Mouse (Mus musculus): ENCODE results near the gene Mlycd. TPM values are rescaled to one million over a fixed set of nuclear protein-coding genes. Genes with fewer than 3 reads are reported as not detected.
A peak's percentile ranks its signal among the peaks of the same experiment; 100 is the strongest.

The Mlycd gene
- polyA plus RNA-seq, 1 experiment from 2014 or later: 11.5 TPM

DNA sequence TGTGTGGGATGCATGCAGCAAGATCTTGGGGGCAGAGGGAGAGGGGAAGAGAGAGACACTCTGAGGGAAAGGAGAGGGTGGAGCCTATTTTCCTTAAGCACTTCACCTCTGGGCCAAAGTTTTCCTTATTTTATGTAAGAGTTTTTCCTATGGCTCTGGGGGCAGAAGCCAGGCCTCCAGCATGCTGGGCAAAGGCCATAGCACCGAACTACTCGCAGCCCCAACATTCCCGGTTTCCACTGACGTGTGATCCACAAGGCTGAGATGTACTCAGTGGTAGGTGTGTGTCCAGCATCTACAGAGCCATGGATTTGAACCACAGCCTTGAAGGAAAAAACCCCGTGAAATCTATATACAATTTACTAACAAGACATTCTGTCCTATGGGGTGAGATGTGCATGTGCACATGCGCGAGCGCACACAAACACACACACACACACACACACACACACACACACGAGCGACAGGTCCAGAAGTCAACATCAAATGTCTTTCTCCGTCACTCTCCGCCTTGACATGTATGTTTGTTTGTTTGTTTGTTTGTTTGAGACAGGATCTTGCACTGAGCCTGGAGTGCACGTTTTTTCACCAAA is 39.0 kb downstream of the Mlycd start, which contains the start of gene Osgin1:
Gene Osgin1 (plus strand): TSS at position 543 of the 593 bp plus-strand sequence.
- no peak for ATAC-seq (ENCODE audit: insufficient read depth, low FRiP score, low TSS enrichment)
- WGBS: 92% methylated on average over 13 of the region's 13 CpGs

DNA sequence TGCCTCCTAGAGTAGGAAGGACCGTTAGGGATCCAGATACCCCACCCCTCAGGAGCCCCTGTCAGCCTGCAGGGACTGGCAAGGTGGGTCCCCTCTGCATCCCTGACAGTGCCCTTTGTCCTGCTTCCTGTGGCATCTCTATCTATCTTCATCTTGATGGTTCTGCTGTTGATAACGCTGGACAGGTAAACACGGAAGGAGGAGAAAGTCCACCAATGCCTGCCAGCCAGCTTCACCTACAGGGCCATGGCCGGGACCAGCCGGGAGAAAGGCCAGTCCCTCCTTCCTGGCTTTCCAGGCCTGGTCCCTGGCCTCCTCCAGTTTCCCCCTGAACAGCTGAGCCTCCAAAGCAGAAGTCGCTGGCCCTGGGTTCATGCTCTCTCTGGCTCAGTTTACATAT is 39.9 kb downstream of the Mlycd start:
- no peak overlapping the region for H3K9ac ChIP-seq (ENCODE audit: low read length)
- no peaks in the 10 kb centered on the region for H3K27me3 ChIP-seq (ENCODE audit: control insufficient read depth, insufficient read depth, low read length)
- no peak overlapping the region for H3K4me2 ChIP-seq (ENCODE audit: low read depth)
- ATAC-seq (ENCODE audit: insufficient read depth, low FRiP score, low TSS enrichment): no peak
- H3K36me3 ChIP-seq (ENCODE audit: control insufficient read depth, insufficient read depth, low read length): no peaks in the 10 kb centered on the region
- H3K27ac ChIP-seq (ENCODE audit: low read depth, low read length): no peak overlapping the region
- WGBS: 86% methylated on average over 6 of the region's 6 CpGs
- H3K4me1 ChIP-seq (ENCODE audit: control insufficient read depth, insufficient read depth, low read length): no peaks in the 10 kb centered on the region
- DNase-seq (ENCODE audit: low spot score): no peak
- no peak overlapping the region for H3K4me3 ChIP-seq (ENCODE audit: low read depth, low read length)
- H3K9me3 ChIP-seq (ENCODE audit: control insufficient read depth, low read length): no peaks in the 10 kb centered on the region

More for the DNA sequence above, 39.0 kb downstream of the Mlycd start, which contains the start of gene Osgin1:
- Histone ChIP-seq H3K9me3 (ENCODE audit: control insufficient read depth, low read length) (no peaks in the 10 kb centered on the region), H3K36me3 (ENCODE audit: control insufficient read depth, insufficient read depth, low read length) (no peaks in the 10 kb centered on the region), H3K4me2 (ENCODE audit: low read depth) (no peak within 1 kb of the TSS), H3K9ac (ENCODE audit: low read length) (no peak within 1 kb of the TSS), H3K4me3 (ENCODE audit: low read depth, low read length) (no peak within 1 kb of the TSS), H3K27ac (ENCODE audit: low read depth, low read length) (no peak within 1 kb of the TSS), H3K27me3 (ENCODE audit: control insufficient read depth, insufficient read depth, low read length) (no peaks in the 10 kb centered on the region), H3K4me1 (ENCODE audit: control insufficient read depth, insufficient read depth, low read length) (no peaks in the 10 kb centered on the region)
- DNase-seq (ENCODE audit: low spot score): no peak

DNA sequence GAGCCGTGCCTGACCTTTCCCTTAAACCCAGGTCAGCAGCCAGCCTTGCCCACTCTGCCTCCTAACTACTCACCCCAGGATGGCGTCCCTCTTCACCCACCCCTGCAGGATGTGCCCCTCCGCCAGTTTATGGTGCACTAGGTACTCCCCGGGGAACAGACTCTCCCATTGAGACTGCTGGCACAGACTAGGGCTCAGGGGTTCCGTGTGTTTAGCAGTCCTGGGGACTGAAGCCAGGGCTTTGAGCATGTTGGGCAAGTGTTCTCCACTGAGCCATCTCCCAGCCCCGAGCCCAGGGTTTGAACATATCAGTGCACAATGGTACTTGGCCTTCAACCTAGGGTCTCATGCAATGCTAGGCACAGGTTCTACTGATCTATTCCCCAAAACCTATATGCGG is 40.8 kb downstream of the Mlycd start:
- Histone ChIP-seq H3K27me3 (ENCODE audit: control insufficient read depth, insufficient read depth, low read length) (no peaks in the 10 kb centered on the region), H3K4me1 (ENCODE audit: control insufficient read depth, insufficient read depth, low read length) (0 out of 2 replicates have a peak, but pooled peaks cover 2% of the 10 kb centered on the region), H3K4me3 (ENCODE audit: low read depth, low read length) (no peak overlapping the region), H3K4me2 (ENCODE audit: low read depth) (no peak overlapping the region), H3K9ac (ENCODE audit: low read length) (no peak overlapping the region), H3K36me3 (ENCODE audit: control insufficient read depth, insufficient read depth, low read length) (no peaks in the 10 kb centered on the region), H3K27ac (ENCODE audit: low read depth, low read length) (no peak overlapping the region), H3K9me3 (ENCODE audit: control insufficient read depth, low read length) (no peaks in the 10 kb centered on the region)
- 89% methylated on average over 7 of the region's 7 CpGs for WGBS
- ATAC-seq (ENCODE audit: insufficient read depth, low FRiP score, low TSS enrichment) (no peak), DNase-seq (ENCODE audit: low spot score) (no peak)

DNA sequence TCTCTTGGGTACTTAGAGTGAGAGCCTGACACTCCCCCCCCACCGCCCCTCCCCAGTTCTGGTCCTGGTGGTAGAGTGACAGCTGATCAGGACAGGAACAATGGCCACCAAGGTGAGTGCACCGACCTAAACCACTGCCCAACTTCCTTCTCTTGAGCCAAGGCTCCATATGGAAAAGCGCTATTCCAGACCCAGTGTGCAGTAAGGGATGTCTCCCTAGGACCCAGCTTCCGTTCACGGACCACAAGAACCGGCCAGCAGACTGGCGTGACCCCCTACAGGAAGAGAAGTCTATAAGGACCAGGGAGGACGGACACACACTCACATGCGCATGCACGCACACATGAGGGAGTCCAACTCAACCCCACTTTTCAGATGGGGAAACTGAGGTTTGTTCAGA is 41.7 kb downstream of the Mlycd start:
- DNase-seq (ENCODE audit: low spot score) (no peak), ATAC-seq (ENCODE audit: insufficient read depth, low FRiP score, low TSS enrichment) (no peak)
- no peak overlapping the region for H3K9ac ChIP-seq (ENCODE audit: low read length)
- no peaks in the 10 kb centered on the region for H3K27me3 ChIP-seq (ENCODE audit: control insufficient read depth, insufficient read depth, low read length)
- no peaks in the 10 kb centered on the region for H3K36me3 ChIP-seq (ENCODE audit: control insufficient read depth, insufficient read depth, low read length)
- no peak overlapping the region for H3K4me2 ChIP-seq (ENCODE audit: low read depth)
- H3K4me1 ChIP-seq (ENCODE audit: control insufficient read depth, insufficient read depth, low read length): 0 out of 2 replicates have a peak, but pooled peaks cover 2% of the 10 kb centered on the region
- H3K4me3 ChIP-seq (ENCODE audit: low read depth, low read length): no peak overlapping the region
- WGBS: 86% methylated on average over 10 of the region's 10 CpGs
- H3K27ac ChIP-seq (ENCODE audit: low read depth, low read length): no peak overlapping the region
- H3K9me3 ChIP-seq (ENCODE audit: control insufficient read depth, low read length): no peaks in the 10 kb centered on the region

DNA sequence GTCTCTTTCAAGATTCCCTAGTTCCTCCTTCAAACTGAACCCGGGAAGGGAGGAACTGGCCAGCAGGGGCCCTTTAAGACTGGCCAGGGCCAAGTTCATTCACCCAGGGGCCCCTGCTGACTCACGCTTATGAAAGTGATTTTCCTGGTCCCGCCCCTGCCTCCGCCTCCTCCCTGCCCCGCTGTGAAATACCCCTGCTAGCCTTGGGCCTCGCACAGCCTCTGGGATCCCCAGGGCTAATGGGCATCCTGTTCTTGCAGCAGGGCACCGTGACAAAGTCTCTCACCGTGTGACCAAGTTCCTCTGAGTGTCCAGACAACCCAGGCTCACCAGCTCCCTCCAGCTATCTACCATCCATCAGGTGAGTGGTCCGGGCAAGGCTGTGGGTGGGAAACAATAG is 42.3 kb downstream of the Mlycd start:
- DNase-seq (ENCODE audit: low spot score): no peak
- Histone ChIP-seq H3K27me3 (ENCODE audit: control insufficient read depth, insufficient read depth, low read length) (no peaks in the 10 kb centered on the region), H3K4me2 (ENCODE audit: low read depth) (no peak overlapping the region), H3K36me3 (ENCODE audit: control insufficient read depth, insufficient read depth, low read length) (no peaks in the 10 kb centered on the region), H3K9ac (ENCODE audit: low read length) (no peak overlapping the region), H3K4me3 (ENCODE audit: low read depth, low read length) (no peak overlapping the region), H3K9me3 (ENCODE audit: control insufficient read depth, low read length) (no peaks in the 10 kb centered on the region), H3K4me1 (ENCODE audit: control insufficient read depth, insufficient read depth, low read length) (0 out of 2 replicates have a peak, but pooled peaks cover 2% of the 10 kb centered on the region), H3K27ac (ENCODE audit: low read depth, low read length) (no peak overlapping the region)
- no peak for ATAC-seq (ENCODE audit: insufficient read depth, low FRiP score, low TSS enrichment)
- 18% methylated on average over 9 of the region's 9 CpGs for WGBS

DNA sequence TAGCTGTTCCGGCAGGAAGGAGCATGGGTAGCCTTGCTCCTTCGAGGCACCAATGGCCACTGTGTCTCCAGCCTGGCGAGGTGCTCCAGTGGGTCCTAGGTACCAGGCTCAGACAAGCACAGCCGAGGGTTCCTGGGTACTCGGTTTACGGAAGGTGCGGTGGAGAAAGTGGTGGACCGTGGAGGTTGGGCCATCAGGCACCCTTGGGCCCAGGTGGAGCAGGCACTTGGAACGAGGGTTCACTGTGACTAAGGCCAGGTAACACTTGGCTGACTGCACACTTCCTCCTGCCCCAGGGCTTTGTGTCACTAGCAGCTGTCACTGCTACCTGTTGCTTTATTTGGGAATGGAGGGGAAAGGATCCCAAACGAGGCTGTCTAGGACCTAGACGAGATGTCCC is 42.8 kb downstream of the Mlycd start:
- WGBS: 77% methylated on average over 11 of the region's 11 CpGs
- no peak overlapping the region for H3K27ac ChIP-seq (ENCODE audit: low read depth, low read length)
- H3K27me3 ChIP-seq (ENCODE audit: control insufficient read depth, insufficient read depth, low read length): no peaks in the 10 kb centered on the region
- no peak for DNase-seq (ENCODE audit: low spot score)
- H3K9ac ChIP-seq (ENCODE audit: low read length): no peak overlapping the region
- no peaks in the 10 kb centered on the region for H3K9me3 ChIP-seq (ENCODE audit: control insufficient read depth, low read length)
- 0 out of 2 replicates have a peak, but pooled peaks cover 2% of the 10 kb centered on the region for H3K4me1 ChIP-seq (ENCODE audit: control insufficient read depth, insufficient read depth, low read length)
- H3K4me2 ChIP-seq (ENCODE audit: low read depth): no peak overlapping the region
- no peaks in the 10 kb centered on the region for H3K36me3 ChIP-seq (ENCODE audit: control insufficient read depth, insufficient read depth, low read length)
- no peak overlapping the region for H3K4me3 ChIP-seq (ENCODE audit: low read depth, low read length)
- ATAC-seq (ENCODE audit: insufficient read depth, low FRiP score, low TSS enrichment): no peak

DNA sequence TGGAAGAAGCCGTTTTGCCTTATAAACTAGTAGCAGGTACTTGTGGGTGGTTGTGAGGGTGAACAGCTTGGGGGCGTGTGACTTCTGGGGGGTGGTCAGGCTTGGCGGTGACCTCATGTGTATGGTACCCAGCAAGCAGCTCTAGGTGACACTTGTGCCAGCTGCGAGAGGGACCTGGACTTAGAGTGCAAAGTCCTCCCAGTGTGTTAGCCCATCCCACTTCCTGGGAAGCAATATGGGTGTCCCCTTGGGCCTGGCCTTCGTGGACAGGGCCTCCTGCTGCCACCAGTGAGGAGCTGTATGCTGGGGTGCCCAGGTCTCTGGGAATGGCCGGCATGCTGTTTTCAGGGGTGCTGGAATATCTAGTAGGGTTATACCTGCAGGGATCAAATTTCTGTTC is 44.2 kb downstream of the Mlycd start:
- 83% methylated on average over 6 of the region's 6 CpGs for WGBS
- Histone ChIP-seq H3K27ac (ENCODE audit: low read depth, low read length) (no peak overlapping the region), H3K9ac (ENCODE audit: low read length) (no peak overlapping the region)

DNA sequence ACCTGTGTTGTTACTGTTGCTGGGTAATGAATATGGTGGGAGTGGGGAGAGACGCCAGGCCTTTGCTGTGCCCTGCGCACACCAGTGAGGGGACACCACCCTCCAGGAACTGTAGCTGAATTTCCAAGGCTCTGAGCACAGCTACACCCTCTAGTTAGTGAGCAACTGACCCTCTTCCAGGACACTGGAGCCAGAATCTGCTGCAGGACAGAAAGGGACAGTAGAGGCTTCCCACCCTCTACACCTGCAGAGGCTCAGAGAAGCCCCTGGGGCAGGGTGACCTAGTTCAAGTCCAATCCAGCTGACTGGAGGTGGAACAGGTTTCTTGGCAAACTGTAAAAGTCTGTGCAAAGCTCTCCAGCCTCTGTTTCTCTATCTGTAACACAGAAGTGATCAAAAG is 44.7 kb downstream of the Mlycd start:
- no peaks in the 10 kb centered on the region for H3K27me3 ChIP-seq (ENCODE audit: control insufficient read depth, insufficient read depth, low read length)
- no peak overlapping the region for H3K27ac ChIP-seq (ENCODE audit: low read depth, low read length)
- no peak overlapping the region for H3K4me2 ChIP-seq (ENCODE audit: low read depth)
- H3K9ac ChIP-seq (ENCODE audit: low read length): no peak overlapping the region
- no peak for DNase-seq (ENCODE audit: low spot score)
- no peaks in the 10 kb centered on the region for H3K36me3 ChIP-seq (ENCODE audit: control insufficient read depth, insufficient read depth, low read length)
- no peak overlapping the region for H3K4me3 ChIP-seq (ENCODE audit: low read depth, low read length)
- no peak for ATAC-seq (ENCODE audit: insufficient read depth, low FRiP score, low TSS enrichment)
- 89% methylated on average over 2 of the region's 2 CpGs for WGBS
- 0 out of 2 replicates have a peak, but pooled peaks cover 2% of the 10 kb centered on the region for H3K4me1 ChIP-seq (ENCODE audit: control insufficient read depth, insufficient read depth, low read length)
- no peaks in the 10 kb centered on the region for H3K9me3 ChIP-seq (ENCODE audit: control insufficient read depth, low read length)

More for the DNA sequence above, 44.2 kb downstream of the Mlycd start:
- no peaks in the 10 kb centered on the region for H3K36me3 ChIP-seq (ENCODE audit: control insufficient read depth, insufficient read depth, low read length)
- DNase-seq (ENCODE audit: low spot score) (no peak), ATAC-seq (ENCODE audit: insufficient read depth, low FRiP score, low TSS enrichment) (no peak)
- no peaks in the 10 kb centered on the region for H3K27me3 ChIP-seq (ENCODE audit: control insufficient read depth, insufficient read depth, low read length)
- H3K4me2 ChIP-seq (ENCODE audit: low read depth): no peak overlapping the region
- no peaks in the 10 kb centered on the region for H3K9me3 ChIP-seq (ENCODE audit: control insufficient read depth, low read length)
- no peak overlapping the region for H3K4me3 ChIP-seq (ENCODE audit: low read depth, low read length)
- H3K4me1 ChIP-seq (ENCODE audit: control insufficient read depth, insufficient read depth, low read length): 0 out of 2 replicates have a peak, but pooled peaks cover 2% of the 10 kb centered on the region

DNA sequence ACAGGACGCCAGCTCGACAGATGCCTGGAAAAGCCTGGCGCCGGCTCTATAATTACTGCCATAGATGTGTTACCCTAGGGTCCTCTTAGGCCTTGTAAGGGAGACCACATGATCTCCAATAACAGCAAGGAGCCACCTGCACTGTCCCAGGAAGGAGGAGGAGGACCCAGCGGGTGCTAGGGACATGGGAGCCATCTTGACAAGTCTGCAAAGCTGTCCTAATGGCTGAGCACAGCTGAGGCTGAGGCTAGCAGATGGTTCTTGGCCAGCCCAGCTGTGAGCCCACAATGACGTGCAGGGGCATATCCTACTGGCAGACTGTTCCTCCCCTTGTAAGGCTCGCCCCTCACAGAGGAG is 45.2 kb downstream of the Mlycd start:
- Histone ChIP-seq H3K27me3 (ENCODE audit: control insufficient read depth, insufficient read depth, low read length) (no peaks in the 10 kb centered on the region), H3K4me1 (ENCODE audit: control insufficient read depth, insufficient read depth, low read length) (0 out of 2 replicates have a peak, but pooled peaks cover 2% of the 10 kb centered on the region), H3K36me3 (ENCODE audit: control insufficient read depth, insufficient read depth, low read length) (no peaks in the 10 kb centered on the region), H3K27ac (ENCODE audit: low read depth, low read length) (no peak overlapping the region), H3K4me3 (ENCODE audit: low read depth, low read length) (no peak overlapping the region), H3K9me3 (ENCODE audit: control insufficient read depth, low read length) (no peaks in the 10 kb centered on the region), H3K4me2 (ENCODE audit: low read depth) (no peak overlapping the region), H3K9ac (ENCODE audit: low read length) (no peak overlapping the region)
- ATAC-seq (ENCODE audit: insufficient read depth, low FRiP score, low TSS enrichment) (no peak), DNase-seq (ENCODE audit: low spot score) (peak; percentile 51)
- 56% methylated on average over 7 of the region's 7 CpGs for WGBS
